Mouse (Mus musculus) heart, postnatal 0 days (tissue): ENCODE measurements around the gene Togaram1. TPM values are rescaled to one million over a fixed set of nuclear protein-coding genes. Genes with fewer than 3 reads are reported as not detected.

Experiments used
- ATAC-seq: fragments of 200-750 bp; cut with Nextera tagmentation; 2 replicates; pipeline ENCODE4 v1.8.0; 2017; ENCODE audit warnings: low read depth, moderate number of reproducible peaks, moderate library complexity; ENCODE audit not compliant: insufficient read depth
- DNase-seq: peaks from one replicate; pipeline ENCODE4 v3.0.0-alpha.2; 2016; ENCODE audit warnings: low spot score
- H3K27ac ChIP-seq: fragments of 300-500 bp; sonication (generic); 2 replicates; pipeline ENCODE4 v1.5.1; 2014; ENCODE audit warnings: low read depth, mild to moderate bottlenecking
- H3K27me3 ChIP-seq: fragments of 300-500 bp; sonication (generic); 2 replicates; pipeline ENCODE4 v1.6.1; 2014; ENCODE audit warnings: low read length, mixed read lengths; ENCODE audit not compliant: control insufficient read depth, insufficient read depth
- H3K36me3 ChIP-seq: fragments of 300-500 bp; sonication (generic); replicated peaks from 2 replicates; pipeline ENCODE4 v1.6.1; 2014; ENCODE audit warnings: low read length, mixed read lengths; ENCODE audit not compliant: control insufficient read depth, insufficient read depth
- H3K4me1 ChIP-seq: fragments of 300-500 bp; sonication (generic); 2 replicates; pipeline ENCODE4 v1.6.1; 2014; ENCODE audit warnings: antibody characterized with exemption; ENCODE audit not compliant: control insufficient read depth, insufficient read depth
- H3K4me2 ChIP-seq: fragments of 300-500 bp; sonication (generic); 2 replicates; pipeline ENCODE4 v1.6.1; 2014; ENCODE audit warnings: low read depth, mild to moderate bottlenecking, low read length, moderate library complexity
- H3K4me3 ChIP-seq: fragments of 300-500 bp; sonication (generic); 2 replicates; pipeline ENCODE4 v1.5.1; 2014; ENCODE audit warnings: low read depth, low read length
- H3K9ac ChIP-seq: fragments of 300-500 bp; sonication (generic); replicated peaks from 2 replicates; pipeline ENCODE4 v1.6.1; 2014; ENCODE audit warnings: low read depth, low read length, mixed read lengths
- H3K9me3 ChIP-seq: fragments of 300-500 bp; sonication (generic); replicated peaks from 2 replicates; pipeline ENCODE4 v1.6.1; 2016; ENCODE audit warnings: low read length; ENCODE audit not compliant: control insufficient read depth
- CTCF ChIP-seq: IDR thresholded peaks from 2 replicates; pipeline ENCODE4 v1.5.1; 2016; ENCODE audit warnings: antibody characterized with exemption, control low read depth, low read depth
- EP300 ChIP-seq: IDR thresholded peaks from 2 replicates; pipeline ENCODE4 v1.6.1; 2016; ENCODE audit warnings: antibody characterized with exemption, low read depth
- WGBS: fragments of 180-500 bp; shearing (Covaris S2); extraction: QIAGEN DNeasy Blood & Tissue Kit; methylation state at CpG from one replicate; pipeline ENCODE4 v1.1.7; 2014; 5-methylcytosine and 5-hydroxymethylcytosine counted together
- polyA plus RNA-seq: library from polyadenylated mRNA; unstranded; fragments of >200 nt; fragmentation: Nextera tagmentation; extraction: Ambion mirVana; gene quantifications from 2 replicates; pipeline ENCODE4 v1.2.1, GENCODE M21; 2015
- total RNA-seq: library from RNA; depleted of rRNA; stranded (reverse); fragments of >200 nt; gene quantifications from 2 replicates; pipeline ENCODE4 v1.2.3, GENCODE M21; 2014; ENCODE audit warnings: low replicate concordance

Gene Togaram1
- total and polyA plus RNA-seq, 2 experiments from 2014 or later = 10.7 to 18.5 TPM

- no peak; the same call in 1 of the 2 replicates for ATAC-seq
- WGBS = 48% methylated on average over 8 of the region's 8 CpGs
- Histone ChIP-seq H3K4me1 (peaks cover 22% of the 10 kb centered on the region), H3K27ac (peak overlapping the region; percentile 81), H3K4me3 (peak overlapping the region; percentile 75), H3K9me3 (0 out of 2 replicates have a peak, but pooled peaks cover 2% of the 10 kb centered on the region), H3K9ac (peak overlapping the region; percentile 73), H3K27me3 (no peaks in the 10 kb centered on the region), H3K4me2 (peak overlapping the region; percentile 61), H3K36me3 (no peaks in the 10 kb centered on the region; the same call in 1 of the 2 replicates)
- TF ChIP-seq CTCF = no peak
- DNase-seq = no peak
Observed at GRCm38 (mm10) chr12:65035839-65036189, 70.2 kb downstream of the Togaram1 start.

GRCm38 (mm10) chr12:65036190-65036870, 70.7 kb downstream of the Togaram1 start, which contains the start of gene Prpf39:
Prpf39 (plus strand) TSS chr12:65036333.
- H3K9me3 ChIP-seq = 0 out of 2 replicates have a peak, but pooled peaks cover 2% of the 10 kb centered on the region
- peak within 1 kb of the TSS; percentile 75 for H3K4me3 ChIP-seq
- peaks cover 22% of the 10 kb centered on the region for H3K4me1 ChIP-seq
- no peaks in the 10 kb centered on the region; the same call in 1 of the 2 replicates for H3K36me3 ChIP-seq
- WGBS = under 1% methylated on average over 60 of the region's 65 CpGs
- DNase-seq (peak; percentile 91), ATAC-seq (peak; percentile 96)
- peak within 1 kb of the TSS; percentile 73 for H3K9ac ChIP-seq
- H3K4me2 ChIP-seq = peak within 1 kb of the TSS; percentile 61
- peak within 1 kb of the TSS; percentile 81 for H3K27ac ChIP-seq
- no peaks in the 10 kb centered on the region for H3K27me3 ChIP-seq
- TF ChIP-seq CTCF (no peak), EP300 (no peak)

- Histone ChIP-seq H3K4me1 (peaks cover 22% of the 10 kb centered on the region), H3K36me3 (no peaks in the 10 kb centered on the region; the same call in 1 of the 2 replicates), H3K27me3 (no peaks in the 10 kb centered on the region), H3K9me3 (0 out of 2 replicates have a peak, but pooled peaks cover 2% of the 10 kb centered on the region), H3K9ac (peak overlapping the region; percentile 73), H3K4me2 (peak overlapping the region; percentile 61), H3K27ac (no peak overlapping the region), H3K4me3 (peak overlapping the region; percentile 75)
- TF ChIP-seq EP300 (no peak), CTCF (no peak)
- ATAC-seq (no peak), DNase-seq (peak; percentile 36)
- WGBS = 9% methylated on average over 18 of the region's 18 CpGs
Observed at GRCm38 (mm10) chr12:65036892-65037545, 71.4 kb downstream of the Togaram1 start.

- Histone ChIP-seq H3K9ac (peak overlapping the region; percentile 73; the same call in 1 of the 2 replicates), H3K36me3 (peaks cover 5% of the 10 kb centered on the region), H3K27ac (no peak overlapping the region), H3K4me1 (peaks cover 22% of the 10 kb centered on the region), H3K9me3 (0 out of 2 replicates have a peak, but pooled peaks cover 2% of the 10 kb centered on the region), H3K4me3 (peak overlapping the region; percentile 75), H3K27me3 (no peaks in the 10 kb centered on the region), H3K4me2 (peak overlapping the region; percentile 61)
- TF ChIP-seq EP300 (no peak), CTCF (no peak)
- DNase-seq (peak; percentile 44), ATAC-seq (no peak)
- WGBS = 11% methylated on average over 4 of the region's 4 CpGs
Observed at GRCm38 (mm10) chr12:65037546-65037937, 71.9 kb downstream of the Togaram1 start.

GRCm38 (mm10) chr12:65048799-65049198, 83.2 kb downstream of the Togaram1 start:
- H3K4me2 ChIP-seq = no peak overlapping the region
- H3K36me3 ChIP-seq = peaks cover 44% of the 10 kb centered on the region
- DNase-seq = no peak
- H3K4me1 ChIP-seq = no peaks in the 10 kb centered on the region
- TF ChIP-seq CTCF (no peak), EP300 (no peak)
- no peaks in the 10 kb centered on the region for H3K27me3 ChIP-seq
- no peaks in the 10 kb centered on the region for H3K9me3 ChIP-seq
- no peak overlapping the region for H3K27ac ChIP-seq
- no peak overlapping the region for H3K4me3 ChIP-seq
- ATAC-seq = no peak
- H3K9ac ChIP-seq = no peak overlapping the region
